Mouse (Mus musculus) ES-Bruce4 (cell line): ENCODE results near the gene Fnbp4.

Experiments
- CTCF ChIP-seq: IDR thresholded peaks from one replicate; pipeline ENCODE4 v1.8.1; 2011; ENCODE audit warnings: low read depth, low read length
- EP300 ChIP-seq: IDR thresholded peaks from 2 replicates; pipeline ENCODE4 v1.6.1; 2011; ENCODE audit warnings: low read depth, low read length; ENCODE audit not compliant: insufficient read depth
- POLR2A ChIP-seq: IDR thresholded peaks from one replicate; pipeline ENCODE4 v1.8.1; 2011; ENCODE audit warnings: low read length; ENCODE audit not compliant: insufficient read depth

DNA sequence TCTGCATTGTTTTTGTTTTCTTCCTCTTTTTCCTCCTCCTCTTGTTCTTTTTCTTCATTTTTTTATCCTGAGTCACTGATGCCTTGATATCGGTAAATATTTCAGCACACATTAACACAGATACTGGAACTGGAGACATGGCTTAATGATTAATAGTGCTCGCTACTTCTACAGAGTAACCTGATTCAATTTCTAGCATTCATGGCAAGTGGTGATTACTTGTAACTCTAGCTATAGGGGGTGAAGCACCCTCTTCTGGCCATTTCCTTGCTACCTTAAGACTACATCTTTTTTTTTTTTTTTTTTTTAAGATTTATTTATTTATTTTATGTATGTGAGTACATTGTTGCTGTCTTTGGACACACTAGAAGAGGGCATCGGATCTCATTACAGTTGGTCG lies 44.2 kb upstream of the Fnbp4 start:
- TF ChIP-seq CTCF (no peak), POLR2A (no peak), EP300 (no peak)
